Mouse (Mus musculus) macrophage (primary cell): ENCODE measurements around the gene Fam19a1. TPM values are rescaled to one million over a fixed set of nuclear protein-coding genes. Genes with fewer than 3 reads are reported as not detected.
"Not testable (repeated sequence)": the region's sequence is repeated elsewhere in the genome, so short reads cannot be mapped to it uniquely, and the experiment has no call there.

Experiments used
- H3K27ac ChIP-seq: fragments of 350-480 bp; formaldehyde crosslinking; 2 replicates; pipeline ENCODE4 v1.9.0; 2021
- H3K36me3 ChIP-seq: fragments of 350-480 bp; formaldehyde crosslinking; 2 replicates; pipeline ENCODE4 v1.9.0; 2021; ENCODE audit errors: inconsistent target
- H3K4me3 ChIP-seq: fragments of 350-480 bp; formaldehyde crosslinking; 2 replicates; pipeline ENCODE4 v1.9.0; 2021; ENCODE audit errors: inconsistent target
- H3K79me2 ChIP-seq: fragments of 350-480 bp; formaldehyde crosslinking; 2 replicates; pipeline ENCODE4 v1.9.0; 2021; ENCODE audit errors: inconsistent target
- WGBS: methylation state at CpG from one replicate; pipeline ENCODE4 v1.1.7; 2026; ENCODE audit warnings: inconsistent platforms; ENCODE audit not compliant: missing documents; 5-methylcytosine and 5-hydroxymethylcytosine counted together
- polyA plus RNA-seq: library from polyadenylated mRNA; stranded (reverse); fragments of 250-400 nt; gene quantifications from 3 replicates; pipeline ENCODE4 v1.2.4, GENCODE M21; 2018; ENCODE audit warnings: inconsistent platforms

Fam19a1 gene
- polyA plus RNA-seq, 1 experiment from 2014 or later, result not detected

DNA sequence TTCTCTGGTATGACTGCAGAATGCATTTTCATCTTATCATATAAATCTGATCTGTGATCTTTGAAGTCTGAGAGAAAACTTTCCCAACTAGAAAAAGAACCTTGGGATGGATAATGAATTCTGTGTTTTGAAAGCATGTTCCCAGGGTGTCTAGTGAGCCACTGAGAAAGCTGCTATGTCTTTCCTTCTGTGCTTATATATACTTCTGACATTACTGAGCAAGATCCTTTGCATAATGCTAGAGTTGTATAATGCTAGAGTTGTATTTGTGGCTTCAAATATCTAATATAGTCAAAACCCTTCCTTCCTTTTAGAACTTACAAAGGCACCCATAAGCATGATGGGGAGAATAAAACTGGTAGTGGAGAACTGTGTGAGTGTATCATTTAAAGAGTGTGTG, 65.6 kb downstream of the Fam19a1 start:
- Histone ChIP-seq H3K79me2 (no peaks in the 10 kb centered on the region), H3K4me3 (no peak overlapping the region), H3K27ac (no peak overlapping the region), H3K36me3 (no peaks in the 10 kb centered on the region)

GRCm38 (mm10) chr6:96183392-96183791, 70.4 kb downstream of the Fam19a1 start:
- no peaks in the 10 kb centered on the region for H3K79me2 ChIP-seq
- H3K4me3 ChIP-seq, result no peak overlapping the region
- no peaks in the 10 kb centered on the region for H3K36me3 ChIP-seq
- no peak overlapping the region for H3K27ac ChIP-seq
- 98% methylated on average over 4 of the region's 4 CpGs for WGBS

DNA sequence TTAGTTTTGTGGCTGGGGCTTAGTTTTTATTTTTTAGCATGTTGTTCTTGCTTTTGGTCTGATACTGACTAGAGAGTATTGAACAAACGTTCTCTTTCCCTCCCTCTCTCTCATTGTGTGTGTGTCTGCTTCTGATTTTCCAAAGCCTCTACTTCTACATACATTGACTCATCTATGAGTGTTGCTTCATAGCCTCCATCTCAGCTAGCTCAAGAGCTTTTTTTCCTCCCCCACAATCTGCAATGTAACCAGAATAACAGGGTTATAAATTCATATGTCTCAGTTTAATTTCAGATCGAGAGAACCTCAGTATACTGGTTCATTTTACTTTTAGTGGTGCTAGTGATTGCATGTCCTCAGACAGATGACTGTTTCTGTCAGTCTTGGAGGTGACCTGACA, 73.6 kb downstream of the Fam19a1 start:
- 58% methylated on average over 2 of the region's 2 CpGs for WGBS
- no peaks in the 10 kb centered on the region for H3K36me3 ChIP-seq

DNA sequence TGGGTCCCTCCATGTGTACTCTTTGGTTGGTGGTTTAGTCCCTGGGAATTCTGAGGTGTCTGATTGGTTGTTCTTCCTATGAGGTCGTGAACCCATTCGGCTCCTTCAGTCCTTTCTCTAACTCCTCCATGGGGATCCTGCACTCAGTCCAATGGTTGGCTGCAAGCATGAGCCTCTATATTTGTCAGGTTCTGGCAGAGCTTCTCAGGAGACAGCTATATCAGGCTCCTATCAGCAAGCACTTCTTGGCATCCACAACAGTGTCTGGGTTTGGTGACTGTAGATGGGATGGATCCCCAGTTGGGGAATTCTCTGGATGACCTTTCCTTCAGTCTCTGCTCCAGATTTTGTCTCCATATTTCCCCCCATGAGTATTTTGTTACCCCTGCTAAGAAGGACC, 86.0 kb downstream of the Fam19a1 start:
- WGBS, result 93% methylated on average over 2 of the region's 2 CpGs
- not testable (repeated sequence) for H3K79me2 ChIP-seq, H3K36me3 ChIP-seq, H3K27ac ChIP-seq, H3K4me3 ChIP-seq

More for the DNA sequence above, 73.6 kb downstream of the Fam19a1 start:
- H3K79me2 ChIP-seq, result no peaks in the 10 kb centered on the region
- no peak overlapping the region for H3K27ac ChIP-seq
- no peak overlapping the region for H3K4me3 ChIP-seq

GRCm38 (mm10) chr6:96205395-96205794, 92.4 kb downstream of the Fam19a1 start:
- Histone ChIP-seq H3K79me2 (no peaks in the 10 kb centered on the region), H3K36me3 (no peaks in the 10 kb centered on the region), H3K27ac (no peak overlapping the region), H3K4me3 (no peak overlapping the region)
- 90% methylated on average over 2 of the region's 2 CpGs for WGBS

- Histone ChIP-seq H3K79me2 (no peaks in the 10 kb centered on the region), H3K4me3 (no peak overlapping the region), H3K36me3 (no peaks in the 10 kb centered on the region), H3K27ac (no peak overlapping the region)
Observed at GRCm38 (mm10) chr6:96234806-96235205, 121.9 kb downstream of the Fam19a1 start.

DNA sequence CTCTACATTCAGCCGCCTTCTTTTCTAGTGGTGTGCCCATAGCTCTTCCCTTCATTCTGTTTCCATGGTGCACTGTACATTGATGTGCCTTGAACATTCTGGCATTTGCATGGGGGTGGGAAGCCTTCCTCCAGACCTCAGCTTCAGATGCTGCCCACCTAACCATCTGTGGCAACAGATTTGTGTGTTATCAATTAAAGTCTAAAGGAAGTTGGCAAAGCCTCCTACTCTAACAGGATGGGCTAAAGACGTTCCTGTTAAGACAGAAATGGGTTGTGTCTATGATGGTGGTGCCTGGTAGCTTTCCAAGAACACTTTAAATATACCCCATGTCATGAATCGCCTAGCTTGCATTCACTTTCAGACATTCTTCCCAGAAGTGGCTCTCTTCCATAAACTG, 131.4 kb downstream of the Fam19a1 start:
- Histone ChIP-seq H3K27ac (no peak overlapping the region), H3K36me3 (no peaks in the 10 kb centered on the region)

GRCm38 (mm10) chr6:96252001-96252400, 139.0 kb downstream of the Fam19a1 start:
- WGBS, result 84% methylated on average over 3 of the region's 3 CpGs
- no peak overlapping the region for H3K4me3 ChIP-seq
- no peak overlapping the region for H3K27ac ChIP-seq

More for the DNA sequence above, 131.4 kb downstream of the Fam19a1 start:
- WGBS, result 73% methylated on average over 3 of the region's 3 CpGs
- no peaks in the 10 kb centered on the region for H3K79me2 ChIP-seq
- no peak overlapping the region for H3K4me3 ChIP-seq

DNA sequence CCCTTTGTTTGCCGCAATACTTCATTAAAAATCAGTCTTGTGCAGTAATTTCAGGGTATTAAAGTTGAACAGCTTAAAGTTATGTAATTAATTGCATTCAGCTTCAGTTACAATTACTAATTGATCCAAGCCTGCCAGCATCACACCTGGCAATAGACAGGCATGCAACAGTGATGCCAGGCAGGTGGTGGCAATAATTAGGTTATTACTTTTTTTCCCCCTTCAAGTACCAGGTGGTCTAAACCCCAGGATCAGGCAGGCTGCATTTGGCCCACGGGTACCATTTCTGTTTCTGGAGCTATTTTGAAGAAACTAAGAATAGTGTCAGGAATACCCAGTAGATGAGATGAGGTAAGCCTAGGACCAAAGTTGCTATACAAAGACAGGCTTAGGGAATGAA, 141.9 kb downstream of the Fam19a1 start:
- 83% methylated on average over 2 of the region's 2 CpGs for WGBS
- H3K4me3 ChIP-seq, result no peak overlapping the region

More at GRCm38 (mm10) chr6:96252001-96252400, 139.0 kb downstream of the Fam19a1 start:
- no peaks in the 10 kb centered on the region for H3K36me3 ChIP-seq
- H3K79me2 ChIP-seq, result no peaks in the 10 kb centered on the region

GRCm38 (mm10) chr6:96258651-96259050, 145.7 kb downstream of the Fam19a1 start:
- 90% methylated on average over 3 of the region's 3 CpGs for WGBS
- Histone ChIP-seq H3K36me3 (no peaks in the 10 kb centered on the region), H3K79me2 (no peaks in the 10 kb centered on the region)

More for the DNA sequence above, 141.9 kb downstream of the Fam19a1 start:
- H3K79me2 ChIP-seq, result no peaks in the 10 kb centered on the region
- no peak overlapping the region for H3K27ac ChIP-seq
- no peaks in the 10 kb centered on the region for H3K36me3 ChIP-seq

DNA sequence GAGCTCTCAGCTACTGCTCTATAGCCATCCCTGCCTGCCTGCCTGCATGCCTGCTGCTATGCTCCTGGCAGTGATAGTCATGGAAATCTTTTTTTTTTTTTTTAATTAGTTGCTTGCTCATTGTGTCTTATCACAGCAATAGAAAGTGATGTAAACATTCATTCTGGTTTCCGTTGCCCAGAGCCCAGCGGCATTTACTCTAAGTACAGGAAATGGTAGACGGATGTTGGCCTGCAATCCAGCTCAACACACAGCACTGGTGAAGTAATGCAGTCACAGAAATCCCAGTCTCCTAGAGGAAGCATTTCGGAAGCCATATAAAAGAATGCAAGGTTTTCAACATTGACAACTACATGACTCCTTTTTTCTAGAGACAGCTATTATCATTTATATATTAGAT, 153.5 kb downstream of the Fam19a1 start:
- H3K4me3 ChIP-seq, result no peak overlapping the region
- H3K27ac ChIP-seq, result no peak overlapping the region
- 38% methylated on average over 4 of the region's 4 CpGs for WGBS
- H3K36me3 ChIP-seq, result no peaks in the 10 kb centered on the region
- no peaks in the 10 kb centered on the region for H3K79me2 ChIP-seq

More at GRCm38 (mm10) chr6:96258651-96259050, 145.7 kb downstream of the Fam19a1 start:
- Histone ChIP-seq H3K4me3 (no peak overlapping the region), H3K27ac (no peak overlapping the region)

- Histone ChIP-seq H3K79me2 (no peaks in the 10 kb centered on the region), H3K27ac (no peak overlapping the region), H3K36me3 (no peaks in the 10 kb centered on the region), H3K4me3 (no peak overlapping the region)
Observed at GRCm38 (mm10) chr6:96268788-96269187, 155.8 kb downstream of the Fam19a1 start.

GRCm38 (mm10) chr6:96270436-96270835, 157.5 kb downstream of the Fam19a1 start:
- no peak overlapping the region for H3K27ac ChIP-seq
- no peak overlapping the region for H3K4me3 ChIP-seq
- WGBS, result 96% methylated on average over 4 of the region's 5 CpGs
- no peaks in the 10 kb centered on the region for H3K79me2 ChIP-seq
- H3K36me3 ChIP-seq, result no peaks in the 10 kb centered on the region

GRCm38 (mm10) chr6:96283731-96284130, 170.8 kb downstream of the Fam19a1 start:
- no peaks in the 10 kb centered on the region for H3K79me2 ChIP-seq
- WGBS, result 80% methylated on average over 4 of the region's 4 CpGs
- H3K36me3 ChIP-seq, result no peaks in the 10 kb centered on the region
- no peak overlapping the region for H3K4me3 ChIP-seq
- no peak overlapping the region for H3K27ac ChIP-seq

DNA sequence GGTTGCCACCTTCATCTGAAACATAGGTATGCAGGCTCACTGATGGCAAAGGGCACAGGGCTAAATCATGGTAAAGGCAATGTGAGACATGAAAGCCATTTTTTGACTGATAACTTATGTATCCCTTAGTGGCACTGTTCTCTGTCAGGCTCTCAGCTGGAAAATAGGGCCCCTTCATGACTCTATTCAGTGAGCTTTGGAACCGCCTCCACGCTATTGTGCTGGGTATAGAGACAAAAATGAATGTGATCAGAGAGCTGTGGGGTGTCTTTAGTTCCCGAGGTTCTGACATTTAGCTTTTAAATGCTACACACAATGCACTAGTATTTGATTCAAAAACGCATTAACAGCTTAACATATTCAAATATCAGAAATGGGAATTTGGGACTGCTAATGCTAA, 171.6 kb downstream of the Fam19a1 start:
- H3K79me2 ChIP-seq, result no peaks in the 10 kb centered on the region
- no peaks in the 10 kb centered on the region for H3K36me3 ChIP-seq
- H3K4me3 ChIP-seq, result no peak overlapping the region
- H3K27ac ChIP-seq, result no peak overlapping the region
- WGBS, result 80% methylated on average over 4 of the region's 4 CpGs

GRCm38 (mm10) chr6:96286276-96286675, 173.3 kb downstream of the Fam19a1 start:
- H3K79me2 ChIP-seq, result no peaks in the 10 kb centered on the region
- WGBS, result 79% methylated on average over 4 of the region's 4 CpGs
- no peak overlapping the region for H3K4me3 ChIP-seq
- H3K27ac ChIP-seq, result no peak overlapping the region
- H3K36me3 ChIP-seq, result no peaks in the 10 kb centered on the region
